Mouse (Mus musculus): Measurements from ENCODE around the gene Rere. TPM values are rescaled to one million over a fixed set of nuclear protein-coding genes. Genes with fewer than 3 reads are reported as not detected.
"Not testable (repeated sequence)": the region's sequence is repeated elsewhere in the genome, so short reads cannot be mapped to it uniquely, and the experiment has no call there.

The Rere gene
- total RNA-seq, 2 experiments from 2014 or later, result 85.3 to 88.9 TPM

DNA sequence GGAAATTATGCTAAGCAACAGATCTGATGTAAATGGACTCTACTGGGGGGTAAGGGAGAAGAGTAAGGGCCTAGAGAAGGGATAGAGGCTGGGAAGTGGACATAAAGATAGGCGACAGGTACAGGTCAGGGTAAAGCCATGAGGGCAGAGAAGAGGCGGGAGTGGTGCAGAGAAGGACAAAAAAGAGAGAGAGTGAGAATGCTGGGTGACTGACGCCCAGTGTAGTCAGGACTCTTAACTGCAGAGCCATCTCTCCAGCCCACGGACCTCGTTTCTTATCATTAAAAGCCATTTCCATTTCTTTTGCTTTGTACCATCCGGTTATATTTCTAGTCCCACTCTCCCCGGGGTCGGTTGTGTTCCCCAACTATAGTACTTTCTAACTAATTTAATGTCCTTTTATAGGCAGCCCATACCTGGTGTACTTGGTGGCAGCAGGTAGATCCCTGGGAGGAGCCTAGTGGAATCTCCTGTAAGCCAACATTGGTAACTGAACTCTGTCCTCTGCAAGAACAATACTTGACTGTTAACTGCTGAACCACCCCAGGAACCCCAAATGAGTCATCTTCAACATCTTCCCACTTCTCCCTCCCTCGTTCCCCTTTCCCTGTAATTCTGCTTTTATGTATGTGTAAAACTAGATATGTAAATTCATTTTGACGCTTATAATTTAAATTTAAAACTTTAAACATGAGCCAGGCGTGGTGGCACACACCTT lies 223.0 kb downstream of the Rere start:
- intact Hi-C loops (cut with DNase I), result no loop called here
- DNase-seq (ENCODE audit: extremely low spot score in 1 of 2, low spot score in 2 of 2), result no peak

GRCm38 (mm10) chr4:150509026-150509712 lies 227.7 kb downstream of the Rere start:
- DNase-seq (ENCODE audit: extremely low spot score in 1 of 2, low spot score in 2 of 2), result no peak
- intact Hi-C loops (cut with DNase I), result no loop called here

DNA sequence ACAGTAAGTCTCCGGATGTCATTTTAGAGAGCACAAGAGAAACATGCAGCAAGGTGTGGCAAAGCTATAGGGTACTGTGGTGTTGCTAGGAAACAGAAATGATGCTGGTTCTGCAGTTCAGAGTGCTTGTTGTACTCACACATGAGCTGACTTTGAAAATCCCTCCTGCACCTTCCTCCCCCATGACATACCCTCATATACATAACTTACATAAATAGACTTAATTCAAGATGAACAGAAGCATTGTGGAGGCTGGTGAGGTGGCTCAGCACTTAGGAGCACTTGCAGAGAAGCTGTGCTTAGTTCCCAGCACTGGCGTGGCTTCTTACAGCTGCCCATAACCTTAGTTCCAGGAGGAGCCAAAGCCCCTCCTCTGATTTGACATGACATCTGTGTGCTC lies 228.6 kb downstream of the Rere start:
- intact Hi-C loops (cut with DNase I), result no loop called here
- no peak for DNase-seq (ENCODE audit: extremely low spot score in 1 of 2, low spot score in 2 of 2)

- DNase-seq (ENCODE audit: extremely low spot score in 1 of 2, low spot score in 2 of 2); intact Hi-C loops (cut with DNase I): not testable (repeated sequence)
Observed at GRCm38 (mm10) chr4:150513387-150513786, 231.9 kb downstream of the Rere start.

- DNase-seq (ENCODE audit: extremely low spot score in 1 of 2, low spot score in 2 of 2), result no peak
- intact Hi-C loops (cut with DNase I), result no loop called here
Observed at GRCm38 (mm10) chr4:150516201-150516600, 234.8 kb downstream of the Rere start.

GRCm38 (mm10) chr4:150517381-150517780 lies 235.9 kb downstream of the Rere start:
- DNase-seq (ENCODE audit: extremely low spot score in 1 of 2, low spot score in 2 of 2), result no peak
- intact Hi-C loops (cut with DNase I), result no loop called here

DNA sequence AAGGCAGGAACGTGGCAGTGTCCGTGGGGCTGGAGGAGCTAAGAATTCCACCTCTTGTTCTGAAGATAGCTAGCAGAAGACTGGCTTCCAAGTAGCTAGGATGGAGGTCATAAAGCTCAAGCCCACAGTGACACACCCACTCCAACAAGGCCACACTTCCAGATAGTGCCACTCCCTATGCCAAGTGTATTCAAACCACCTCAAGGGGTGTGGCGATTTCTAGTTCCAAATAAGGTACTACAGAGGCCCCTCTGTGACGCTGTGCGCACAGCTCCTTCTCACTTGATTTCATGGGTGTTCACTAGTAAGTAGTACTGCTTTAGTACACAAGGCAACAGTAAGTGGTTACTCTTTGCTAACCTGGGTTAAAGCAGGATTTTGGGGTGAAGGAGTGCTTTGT lies 237.4 kb downstream of the Rere start:
- no peak for DNase-seq (ENCODE audit: extremely low spot score in 1 of 2, low spot score in 2 of 2)
- intact Hi-C loops (cut with DNase I), result no loop called here

DNA sequence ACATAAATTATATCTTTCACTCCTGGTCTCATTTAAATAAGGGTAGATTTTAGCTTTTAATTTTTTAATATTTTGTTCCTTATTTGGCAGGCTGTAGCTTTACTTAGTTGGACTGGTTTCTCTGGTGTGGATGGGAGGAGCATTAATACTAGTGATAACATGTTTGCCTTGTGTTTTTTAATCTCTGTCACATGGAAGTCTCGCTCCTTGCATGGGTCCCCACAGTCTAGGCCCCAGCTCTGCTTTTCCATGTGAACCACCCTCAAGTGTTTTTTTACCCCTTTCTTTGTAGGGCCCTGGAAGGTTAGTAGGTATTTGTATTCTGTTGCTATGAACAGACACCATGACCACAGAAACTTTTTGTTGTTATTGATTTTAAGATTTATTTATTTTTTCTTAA lies 238.6 kb downstream of the Rere start:
- no peak for DNase-seq (ENCODE audit: extremely low spot score in 1 of 2, low spot score in 2 of 2)
- intact Hi-C loops (cut with DNase I), result no loop called here

GRCm38 (mm10) chr4:150522425-150522824 lies 241.0 kb downstream of the Rere start:
- intact Hi-C loops (cut with DNase I), result no loop called here
- no peak for DNase-seq (ENCODE audit: extremely low spot score in 1 of 2, low spot score in 2 of 2)

DNA sequence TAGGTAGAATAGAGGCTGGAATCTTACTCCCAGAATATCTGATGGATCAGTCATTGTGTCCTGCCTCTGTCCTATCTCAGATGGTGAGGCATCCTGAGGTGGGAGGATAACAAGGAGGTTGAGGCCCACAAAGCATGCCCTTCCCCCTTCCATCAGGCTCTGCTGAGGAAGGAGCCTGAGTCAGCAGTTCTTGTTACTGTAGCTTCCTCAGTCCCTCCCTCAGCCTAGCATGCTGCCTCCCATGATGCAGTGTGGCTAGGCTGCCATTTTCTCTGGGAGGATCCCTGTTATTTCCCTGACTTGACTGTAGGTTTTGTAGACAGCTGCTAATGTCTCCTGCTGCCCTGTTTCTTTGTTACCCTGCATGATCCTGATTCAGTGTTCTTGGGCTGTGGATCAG lies 241.9 kb downstream of the Rere start:
- DNase-seq (ENCODE audit: extremely low spot score in 1 of 2, low spot score in 2 of 2), result no peak
- intact Hi-C loops (cut with DNase I), result no loop called here

- DNase-seq (ENCODE audit: extremely low spot score in 1 of 2, low spot score in 2 of 2), result no peak
- intact Hi-C loops (cut with DNase I), result no loop called here
Observed at GRCm38 (mm10) chr4:150526269-150526668, 244.8 kb downstream of the Rere start.

DNA sequence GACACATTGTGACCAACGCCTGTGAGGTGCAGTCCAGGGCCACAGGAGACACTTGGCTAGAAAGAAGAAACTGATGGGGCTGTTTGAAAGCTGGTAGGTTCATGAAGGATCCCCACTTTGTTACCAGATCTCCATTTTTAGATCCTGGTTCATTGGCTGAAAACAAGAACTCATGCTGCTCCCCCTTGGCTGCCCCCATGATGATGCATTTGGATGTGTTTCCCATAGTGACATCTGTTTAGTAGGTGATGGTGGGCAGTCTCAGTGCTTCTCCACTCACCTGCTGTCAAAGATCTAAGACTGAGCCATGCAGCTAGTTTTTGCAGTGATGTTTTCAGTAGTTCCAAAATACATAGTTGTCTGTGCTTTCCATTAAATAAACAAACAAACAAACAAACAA lies 247.0 kb downstream of the Rere start:
- no peak for DNase-seq (ENCODE audit: extremely low spot score in 1 of 2, low spot score in 2 of 2)
- intact Hi-C loops (cut with DNase I), result no loop called here

DNA sequence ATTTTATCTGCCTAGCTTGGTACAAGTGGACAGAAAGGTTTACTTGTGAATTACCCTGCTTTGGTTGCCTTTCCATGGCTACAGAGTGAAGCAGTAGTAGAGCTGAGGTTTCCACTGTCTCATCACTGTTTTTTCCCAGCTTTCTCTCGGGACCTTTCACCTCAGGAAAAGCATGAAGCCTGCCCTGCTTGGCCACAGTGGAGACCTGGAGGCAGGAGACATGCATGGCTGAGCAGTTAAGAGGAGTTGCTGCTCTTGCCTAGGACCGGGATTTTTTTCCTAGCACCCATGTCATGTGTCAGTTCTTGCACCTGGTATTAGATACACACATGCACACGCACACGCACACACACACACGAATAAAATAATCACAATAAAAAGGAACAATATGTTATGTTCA lies 247.4 kb downstream of the Rere start:
- intact Hi-C loops (cut with DNase I), result no loop called here
- no peak for DNase-seq (ENCODE audit: extremely low spot score in 1 of 2, low spot score in 2 of 2)

DNA sequence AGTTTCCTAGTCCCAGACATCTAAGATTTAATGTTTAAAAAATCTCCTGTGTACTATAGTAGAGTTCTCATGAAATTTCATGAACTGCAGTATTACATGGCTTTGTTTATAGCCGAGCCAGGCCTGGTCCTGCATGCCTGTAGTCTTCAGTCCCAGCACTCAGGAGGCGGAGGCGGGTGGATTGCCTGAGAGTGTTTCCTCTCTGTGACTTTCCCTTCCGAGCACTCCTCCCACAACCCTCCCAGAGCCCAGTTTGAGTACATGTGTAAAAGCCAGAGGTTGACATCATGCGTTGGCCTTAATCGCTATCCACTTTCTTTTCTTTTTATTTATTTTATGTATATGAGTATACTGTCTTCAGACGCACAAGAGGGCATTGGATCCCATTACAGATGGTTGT lies 250.4 kb downstream of the Rere start:
- DNase-seq (ENCODE audit: extremely low spot score in 1 of 2, low spot score in 2 of 2), result no peak
- intact Hi-C loops (cut with DNase I), result no loop called here

- DNase-seq (ENCODE audit: extremely low spot score in 1 of 2, low spot score in 2 of 2), result no peak
- intact Hi-C loops (cut with DNase I), result no loop called here
Observed at GRCm38 (mm10) chr4:150536821-150537510, 255.5 kb downstream of the Rere start.

GRCm38 (mm10) chr4:150539846-150540245 lies 258.4 kb downstream of the Rere start:
- no peak for DNase-seq (ENCODE audit: extremely low spot score in 1 of 2, low spot score in 2 of 2)
- intact Hi-C loops (cut with DNase I), result no loop called here

- intact Hi-C loops (cut with DNase I), result no loop called here
Observed at GRCm38 (mm10) chr4:150540392-150541094, 259.1 kb downstream of the Rere start.

DNA sequence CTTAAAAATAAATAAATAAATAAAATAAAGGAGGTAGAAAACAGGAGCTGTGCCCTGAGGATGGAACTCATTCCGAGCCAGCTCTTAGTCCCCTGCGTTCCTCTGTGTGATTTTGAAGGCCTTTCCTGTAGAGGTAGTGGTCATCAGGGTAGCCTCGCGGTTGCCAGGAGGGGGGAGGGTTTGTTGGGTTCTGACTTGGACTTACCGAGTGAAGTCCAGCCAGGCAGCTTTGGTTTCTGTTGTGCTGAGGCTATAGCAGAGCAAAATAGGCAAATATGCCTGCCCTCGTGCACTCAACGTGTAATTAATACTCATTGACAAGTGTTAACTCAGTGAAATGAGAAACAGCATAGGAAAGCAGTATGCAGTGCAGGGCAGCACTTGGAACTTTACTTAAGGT lies 262.8 kb downstream of the Rere start:
- DNase-seq (ENCODE audit: extremely low spot score in 1 of 2, low spot score in 2 of 2), result no peak
- intact Hi-C loops (cut with DNase I), result no loop called here

More at GRCm38 (mm10) chr4:150540392-150541094, 259.1 kb downstream of the Rere start:
- DNase-seq (ENCODE audit: extremely low spot score in 1 of 2, low spot score in 2 of 2), result no peak

DNA sequence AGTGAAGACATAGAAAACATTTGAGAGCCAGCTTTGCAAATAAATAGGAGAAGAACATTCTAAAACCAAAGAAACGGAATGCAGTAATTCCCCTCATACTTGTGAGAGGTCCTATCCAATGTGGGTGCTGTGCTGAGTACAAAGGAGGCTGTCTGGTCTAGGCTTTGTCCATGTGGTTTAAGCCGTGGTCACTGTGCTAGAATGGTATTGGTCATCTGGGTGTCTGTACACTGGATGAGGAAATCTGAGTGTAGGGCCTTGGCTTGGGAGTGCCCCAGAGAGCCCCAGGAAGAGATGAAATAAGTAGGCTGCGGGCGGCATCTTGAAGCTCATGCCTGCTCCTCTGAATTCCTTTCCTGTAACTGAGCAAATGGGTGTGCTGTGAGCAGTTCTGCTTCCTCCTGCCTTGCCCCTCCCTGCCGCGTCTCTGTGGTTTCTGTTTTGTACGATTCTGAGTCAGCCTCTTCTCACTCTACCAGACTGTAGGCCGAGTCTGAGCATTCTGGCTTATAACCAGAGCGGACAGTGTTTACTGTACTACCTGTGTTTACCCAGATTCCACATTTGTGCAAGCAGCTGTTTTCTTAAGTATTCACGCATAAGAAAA lies 263.3 kb downstream of the Rere start:
- DNase-seq (ENCODE audit: extremely low spot score in 1 of 2, low spot score in 2 of 2), result peak in 1 of 2 experiments; percentile 46
- intact Hi-C loops (cut with DNase I), result no loop called here
